Mouse (Mus musculus): ENCODE measurements around the gene Rgl1. TPM values are rescaled to one million over a fixed set of nuclear protein-coding genes. Genes with fewer than 3 reads are reported as not detected.

The Rgl1 gene
- polyA plus RNA-seq, 1 experiment from 2014 or later: 63.8 TPM

DNA sequence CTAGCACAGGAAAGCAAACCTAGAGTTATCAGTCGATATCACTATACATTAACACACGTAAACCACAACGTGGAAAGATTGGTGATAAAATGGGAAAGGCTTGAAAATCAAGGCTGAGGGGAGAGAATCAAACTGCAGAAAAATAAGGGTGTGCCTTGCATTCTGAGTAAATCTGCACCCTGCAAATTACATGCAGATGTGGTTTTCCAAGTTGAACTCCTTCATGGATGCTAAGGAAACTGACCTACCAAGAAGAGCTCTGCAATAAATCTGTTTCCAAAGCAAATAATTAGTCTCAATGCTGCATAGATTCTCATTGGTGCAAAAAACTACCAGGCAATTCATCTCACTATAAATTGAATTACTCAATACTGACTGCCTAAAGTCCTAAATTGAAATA, 178.7 kb downstream of the Rgl1 start:
- H3K27ac ChIP-seq (ENCODE audit: low read depth, low read length): no peak overlapping the region
- H3K36me3 ChIP-seq (ENCODE audit: control insufficient read depth, insufficient read depth, low read length): 0 out of 2 replicates have a peak, but pooled peaks cover 8% of the 10 kb centered on the region
- H3K4me3 ChIP-seq (ENCODE audit: low read length): no peak overlapping the region
- 74% methylated on average over 3 of the region's 3 CpGs for WGBS
- H3K4me2 ChIP-seq (replicated peaks; ENCODE audit: low read depth, low read length): no peak overlapping the region
- no peak for ATAC-seq (ENCODE audit: low FRiP score, low TSS enrichment)
- H3K9me3 ChIP-seq (ENCODE audit: control insufficient read depth, low read length): no peaks in the 10 kb centered on the region
- H3K4me1 ChIP-seq (ENCODE audit: control insufficient read depth, insufficient read depth, low read length): peaks cover 16% of the 10 kb centered on the region
- H3K27me3 ChIP-seq (ENCODE audit: control insufficient read depth, insufficient read depth, low read length): no peaks in the 10 kb centered on the region
- no peak overlapping the region for H3K9ac ChIP-seq (ENCODE audit: low read depth, low read length)

DNA sequence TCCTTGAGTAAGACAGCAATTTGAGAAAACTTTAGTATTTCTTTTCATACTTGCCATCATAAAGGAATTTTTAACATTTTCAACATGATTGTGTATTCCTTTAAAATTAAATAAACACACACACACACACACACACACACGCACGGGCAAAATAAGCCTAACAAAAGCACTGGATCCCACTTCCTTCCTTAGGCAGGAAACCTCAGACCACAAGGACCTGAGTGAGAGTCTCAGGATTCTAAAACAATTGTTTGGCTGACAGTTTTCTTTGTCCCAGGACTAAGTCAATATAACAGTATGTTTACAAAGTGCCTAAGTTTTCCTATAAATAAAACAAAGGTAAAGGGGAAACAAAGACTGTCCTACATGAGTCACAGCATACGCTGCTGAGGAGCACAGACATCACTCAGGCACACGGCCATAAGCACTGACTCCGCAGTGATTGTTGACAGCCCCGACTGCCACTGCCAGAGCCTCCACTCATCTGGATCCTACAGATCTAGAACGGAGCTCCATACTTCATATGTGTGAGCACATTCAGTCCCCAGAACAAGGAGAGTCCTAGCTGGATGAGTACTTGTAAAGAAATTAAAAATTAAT, 180.7 kb downstream of the Rgl1 start:
- WGBS: 73% methylated on average over 7 of the region's 7 CpGs
- no peak overlapping the region for H3K9ac ChIP-seq (ENCODE audit: low read depth, low read length)
- ATAC-seq (ENCODE audit: low FRiP score, low TSS enrichment): no peak
- no peaks in the 10 kb centered on the region for H3K9me3 ChIP-seq (ENCODE audit: control insufficient read depth, low read length)
- H3K27ac ChIP-seq (ENCODE audit: low read depth, low read length): no peak overlapping the region
- H3K4me1 ChIP-seq (ENCODE audit: control insufficient read depth, insufficient read depth, low read length): peaks cover 15% of the 10 kb centered on the region
- no peaks in the 10 kb centered on the region for H3K27me3 ChIP-seq (ENCODE audit: control insufficient read depth, insufficient read depth, low read length)
- no peak overlapping the region for H3K4me2 ChIP-seq (replicated peaks; ENCODE audit: low read depth, low read length)
- no peak overlapping the region for H3K4me3 ChIP-seq (ENCODE audit: low read length)
- 0 out of 2 replicates have a peak, but pooled peaks cover 8% of the 10 kb centered on the region for H3K36me3 ChIP-seq (ENCODE audit: control insufficient read depth, insufficient read depth, low read length)

DNA sequence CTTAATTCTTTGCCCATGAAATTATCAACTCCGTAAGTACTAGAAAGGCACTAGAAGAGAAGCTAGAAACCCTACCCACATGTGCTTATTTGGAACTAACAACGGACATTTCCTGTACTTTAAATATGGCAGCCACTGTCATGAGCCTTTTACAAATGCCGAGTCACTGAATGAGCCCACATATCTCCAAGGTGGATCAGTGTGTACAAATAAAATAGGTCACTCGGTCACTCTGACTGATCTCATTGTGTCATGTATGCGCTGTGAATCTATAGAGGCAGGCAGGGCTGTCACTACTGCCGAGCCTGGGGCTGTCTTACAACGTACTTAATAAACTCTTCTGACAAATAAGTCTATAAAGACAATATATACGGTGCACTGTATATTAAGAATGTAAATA, 181.2 kb downstream of the Rgl1 start:
- ATAC-seq (ENCODE audit: low FRiP score, low TSS enrichment): no peak
- WGBS: 70% methylated on average over 8 of the region's 8 CpGs
- no peak overlapping the region for H3K9ac ChIP-seq (ENCODE audit: low read depth, low read length)
- peaks cover 10% of the 10 kb centered on the region for H3K4me1 ChIP-seq (ENCODE audit: control insufficient read depth, insufficient read depth, low read length)
- no peaks in the 10 kb centered on the region for H3K9me3 ChIP-seq (ENCODE audit: control insufficient read depth, low read length)
- no peak overlapping the region for H3K27ac ChIP-seq (ENCODE audit: low read depth, low read length)
- H3K36me3 ChIP-seq (ENCODE audit: control insufficient read depth, insufficient read depth, low read length): 0 out of 2 replicates have a peak, but pooled peaks cover 8% of the 10 kb centered on the region
- no peak overlapping the region for H3K4me2 ChIP-seq (replicated peaks; ENCODE audit: low read depth, low read length)
- H3K27me3 ChIP-seq (ENCODE audit: control insufficient read depth, insufficient read depth, low read length): no peaks in the 10 kb centered on the region
- H3K4me3 ChIP-seq (ENCODE audit: low read length): no peak overlapping the region

DNA sequence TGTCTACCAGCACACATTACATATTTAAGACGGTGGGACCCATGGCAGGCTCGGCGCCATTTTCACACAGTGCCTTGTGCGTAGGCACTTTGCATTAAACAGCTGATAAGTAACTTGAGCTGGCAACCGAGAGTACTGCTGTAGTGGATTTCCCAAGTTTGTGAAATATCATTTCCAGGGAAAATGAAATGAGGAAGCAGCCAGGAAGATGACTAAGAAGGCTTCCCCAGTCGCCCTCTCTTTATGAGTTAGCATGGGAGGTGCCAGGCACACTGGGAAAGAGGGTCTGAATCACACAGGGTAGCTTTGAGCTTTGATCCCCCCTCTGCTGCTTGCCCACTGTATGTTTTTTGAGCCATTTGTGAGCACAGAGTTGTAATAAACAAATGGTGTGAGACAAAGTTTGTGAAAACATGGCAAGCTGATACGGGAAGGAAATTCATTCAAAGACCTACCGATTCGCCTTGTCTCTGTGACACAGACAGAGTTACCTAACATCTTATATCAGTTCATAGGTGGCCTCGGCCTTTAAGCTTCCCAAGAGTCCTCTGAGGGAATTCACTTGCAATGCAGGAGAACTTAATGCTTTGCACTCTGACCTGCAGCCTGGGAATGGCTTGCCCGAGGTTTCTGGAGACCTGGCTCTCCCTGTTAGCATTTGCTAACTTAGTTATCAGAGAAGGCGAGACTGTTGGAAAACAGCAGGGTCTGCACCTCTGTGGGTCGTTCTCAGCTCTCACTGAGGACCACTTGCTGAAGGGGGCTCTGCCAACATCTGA, 184.8 kb downstream of the Rgl1 start:
- WGBS: 65% methylated on average over 13 of the region's 13 CpGs
- Histone ChIP-seq H3K27ac (ENCODE audit: low read depth, low read length) (no peak overlapping the region), H3K4me3 (ENCODE audit: low read length) (no peak overlapping the region), H3K9ac (ENCODE audit: low read depth, low read length) (no peak overlapping the region), H3K4me1 (ENCODE audit: control insufficient read depth, insufficient read depth, low read length) (peaks cover 22% of the 10 kb centered on the region; the same call in 1 of the 2 replicates), H3K36me3 (ENCODE audit: control insufficient read depth, insufficient read depth, low read length) (0 out of 2 replicates have a peak, but pooled peaks cover 4% of the 10 kb centered on the region), H3K4me2 (replicated peaks; ENCODE audit: low read depth, low read length) (no peak overlapping the region), H3K9me3 (ENCODE audit: control insufficient read depth, low read length) (no peaks in the 10 kb centered on the region), H3K27me3 (ENCODE audit: control insufficient read depth, insufficient read depth, low read length) (no peaks in the 10 kb centered on the region)
- no peak for ATAC-seq (ENCODE audit: low FRiP score, low TSS enrichment)

DNA sequence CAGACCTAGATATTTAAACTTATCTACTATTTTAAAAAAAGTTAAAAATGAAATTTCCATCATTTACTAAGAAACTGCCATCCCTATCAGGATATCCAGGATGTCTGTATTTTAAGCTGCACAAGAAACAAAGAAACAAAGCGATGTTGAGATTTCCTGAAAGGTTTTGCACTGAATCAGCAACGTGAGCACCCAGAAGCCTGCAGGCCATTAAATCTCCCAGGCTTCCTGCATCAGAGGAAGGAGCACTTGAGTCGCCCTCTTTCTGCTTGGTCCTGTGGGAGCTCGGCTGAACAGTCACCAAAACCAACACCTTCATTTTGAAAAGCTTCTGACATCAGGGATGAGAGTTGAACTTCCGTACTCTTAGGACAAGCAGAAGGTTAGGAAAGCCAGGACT, 187.2 kb downstream of the Rgl1 start:
- ATAC-seq (ENCODE audit: low FRiP score, low TSS enrichment): no peak
- H3K4me1 ChIP-seq (ENCODE audit: control insufficient read depth, insufficient read depth, low read length): peaks cover 35% of the 10 kb centered on the region

DNA sequence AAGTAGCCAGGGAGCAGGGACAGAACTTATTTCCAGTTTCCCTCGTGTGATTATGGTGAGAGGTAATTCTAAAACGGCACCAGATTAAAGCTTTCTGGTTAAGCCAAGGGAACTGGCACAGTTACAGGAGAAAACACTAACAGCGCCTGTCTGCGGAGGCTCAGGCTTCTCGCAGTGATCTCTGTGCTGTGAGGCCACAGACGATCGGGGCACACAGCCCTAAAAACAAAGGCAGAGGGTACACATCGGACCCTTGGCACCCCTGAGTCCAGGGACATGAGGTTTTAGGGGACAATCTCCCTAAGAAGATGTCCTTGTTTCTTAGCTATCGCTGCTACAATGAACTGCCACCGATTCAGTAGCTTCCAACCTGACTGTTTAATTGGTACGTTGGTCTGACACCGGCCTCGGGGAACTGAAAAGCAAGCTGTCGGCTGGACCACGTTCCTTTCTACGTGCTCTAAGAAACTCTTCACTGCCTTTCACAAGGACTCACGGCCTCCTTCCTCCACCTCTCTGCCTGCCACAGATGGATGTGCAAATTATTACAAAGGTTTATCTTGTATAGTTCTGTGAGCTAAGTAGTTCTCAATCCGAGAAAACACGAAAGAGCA, 187.9 kb downstream of the Rgl1 start:
- Histone ChIP-seq H3K4me1 (ENCODE audit: control insufficient read depth, insufficient read depth, low read length) (peaks cover 42% of the 10 kb centered on the region), H3K4me2 (replicated peaks; ENCODE audit: low read depth, low read length) (no peak overlapping the region), H3K27me3 (ENCODE audit: control insufficient read depth, insufficient read depth, low read length) (no peaks in the 10 kb centered on the region), H3K36me3 (ENCODE audit: control insufficient read depth, insufficient read depth, low read length) (no peaks in the 10 kb centered on the region), H3K9me3 (ENCODE audit: control insufficient read depth, low read length) (no peaks in the 10 kb centered on the region), H3K9ac (ENCODE audit: low read depth, low read length) (0 out of 2 replicates have a peak overlapping the region, but pooled peaks have one; percentile 18), H3K4me3 (ENCODE audit: low read length) (no peak overlapping the region), H3K27ac (ENCODE audit: low read depth, low read length) (no peak overlapping the region)
- WGBS: 62% methylated on average over 19 of the region's 19 CpGs
- no peak for ATAC-seq (ENCODE audit: low FRiP score, low TSS enrichment)

More for the DNA sequence above, 187.2 kb downstream of the Rgl1 start:
- Histone ChIP-seq H3K27ac (ENCODE audit: low read depth, low read length) (no peak overlapping the region), H3K36me3 (ENCODE audit: control insufficient read depth, insufficient read depth, low read length) (no peaks in the 10 kb centered on the region), H3K9me3 (ENCODE audit: control insufficient read depth, low read length) (no peaks in the 10 kb centered on the region), H3K9ac (ENCODE audit: low read depth, low read length) (no peak overlapping the region), H3K27me3 (ENCODE audit: control insufficient read depth, insufficient read depth, low read length) (no peaks in the 10 kb centered on the region), H3K4me2 (replicated peaks; ENCODE audit: low read depth, low read length) (no peak overlapping the region), H3K4me3 (ENCODE audit: low read length) (no peak overlapping the region)
- WGBS: 61% methylated on average over 5 of the region's 5 CpGs

DNA sequence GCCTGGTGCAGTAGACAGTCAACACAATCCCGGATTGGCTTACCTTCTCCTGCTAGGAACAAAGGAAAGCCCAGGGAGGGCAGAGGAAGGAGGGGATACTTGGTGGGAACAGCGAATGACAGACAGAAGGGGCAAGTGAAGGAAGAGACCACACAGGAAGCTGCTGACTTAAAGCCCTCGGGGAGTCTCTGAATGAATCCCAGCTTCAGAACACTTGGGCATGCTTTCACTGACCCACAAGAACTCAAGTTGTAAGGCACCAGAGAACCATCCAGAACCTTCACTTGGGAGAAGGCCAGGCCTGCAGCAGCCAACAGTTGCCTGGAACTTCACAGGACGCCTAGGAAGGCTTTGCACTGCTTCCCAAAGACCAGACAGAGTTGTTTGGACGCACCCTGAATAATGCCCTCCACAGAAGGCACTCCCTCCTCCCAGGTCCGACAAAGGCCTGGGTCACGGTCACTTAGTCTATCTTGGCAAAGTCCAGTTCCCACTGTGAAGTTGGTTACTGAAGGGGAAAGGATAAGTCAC, 189.5 kb downstream of the Rgl1 start:
- Histone ChIP-seq H3K4me3 (ENCODE audit: low read length) (no peak overlapping the region), H3K9me3 (ENCODE audit: control insufficient read depth, low read length) (no peaks in the 10 kb centered on the region), H3K36me3 (ENCODE audit: control insufficient read depth, insufficient read depth, low read length) (no peaks in the 10 kb centered on the region), H3K9ac (ENCODE audit: low read depth, low read length) (no peak overlapping the region), H3K4me2 (replicated peaks; ENCODE audit: low read depth, low read length) (no peak overlapping the region), H3K27ac (ENCODE audit: low read depth, low read length) (peak overlapping the region; percentile 30; the same call in 1 of the 2 replicates), H3K4me1 (ENCODE audit: control insufficient read depth, insufficient read depth, low read length) (peaks cover 47% of the 10 kb centered on the region), H3K27me3 (ENCODE audit: control insufficient read depth, insufficient read depth, low read length) (no peaks in the 10 kb centered on the region)
- ATAC-seq (ENCODE audit: low FRiP score, low TSS enrichment): no peak
- WGBS: 31% methylated on average over 7 of the region's 7 CpGs

DNA sequence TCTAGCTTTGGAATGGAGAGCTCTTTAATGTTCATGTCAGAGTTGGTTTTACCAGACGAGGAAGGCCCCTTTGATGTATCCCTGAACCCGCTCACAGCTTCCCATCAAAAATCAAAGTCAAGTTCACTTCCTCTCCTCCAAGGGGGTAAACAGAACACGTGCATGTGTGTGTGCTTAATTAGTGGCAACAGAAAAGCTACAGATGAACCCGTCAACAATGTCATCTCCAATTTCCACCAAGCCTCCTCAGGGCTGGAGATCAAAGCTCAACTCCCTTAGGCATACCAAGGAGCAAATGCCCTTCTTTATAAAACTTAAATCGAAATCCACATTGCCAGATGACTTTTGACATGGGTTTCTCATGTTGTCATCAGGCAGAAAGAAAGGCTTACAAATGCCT, 191.1 kb downstream of the Rgl1 start:
- Histone ChIP-seq H3K4me3 (ENCODE audit: low read length) (no peak overlapping the region), H3K27me3 (ENCODE audit: control insufficient read depth, insufficient read depth, low read length) (no peaks in the 10 kb centered on the region), H3K9me3 (ENCODE audit: control insufficient read depth, low read length) (no peaks in the 10 kb centered on the region), H3K4me1 (ENCODE audit: control insufficient read depth, insufficient read depth, low read length) (peaks cover 47% of the 10 kb centered on the region), H3K9ac (ENCODE audit: low read depth, low read length) (no peak overlapping the region), H3K27ac (ENCODE audit: low read depth, low read length) (no peak overlapping the region), H3K36me3 (ENCODE audit: control insufficient read depth, insufficient read depth, low read length) (peaks cover 3% of the 10 kb centered on the region; the same call in 1 of the 2 replicates), H3K4me2 (replicated peaks; ENCODE audit: low read depth, low read length) (no peak overlapping the region)
- no peak for ATAC-seq (ENCODE audit: low FRiP score, low TSS enrichment)
- WGBS: 43% methylated on average over 5 of the region's 5 CpGs
